Mouse (Mus musculus) lung, adult 2 months (tissue): ENCODE measurements at regions not wholly inside any gene's neighbourhood (a gene's known extent, or its start where the extent isn't known, plus 50 kb on each side); places are given as distances from the start of the nearest gene placed in this dataset.

Experiments used
- DNase-seq: peaks from one replicate; pipeline ENCODE4 v3.0.0; 2022
- H3K4me1 ChIP-seq: fragments of 200-500 bp; 2 replicates; pipeline ENCODE4 v1.6.1; 2011; ENCODE audit warnings: low read length; ENCODE audit not compliant: control insufficient read depth, insufficient read depth
- H3K4me3 ChIP-seq: fragments of 200-500 bp; replicated peaks from 2 replicates; pipeline ENCODE3; 2011; ENCODE audit warnings: low read depth, mild to moderate bottlenecking, control low read depth, low read length; ENCODE audit errors: extremely low read depth
- CTCF ChIP-seq: fragments of 200-500 bp; IDR thresholded peaks from 2 replicates; pipeline ENCODE4 v1.5.1; 2011; ENCODE audit warnings: mild to moderate bottlenecking, low read length, control low read depth; ENCODE audit not compliant: insufficient read depth
- POLR2A ChIP-seq: fragments of 200-500 bp; IDR thresholded peaks from 2 replicates; pipeline ENCODE4 v1.6.1; 2011; ENCODE audit warnings: low read depth, mild to moderate bottlenecking, control low read depth, low read length, borderline replicate concordance; ENCODE audit errors: extremely low read depth
- WGBS: fragments of 180-500 bp; shearing (Covaris S2); methylation state at CpG from one replicate; pipeline ENCODE4 v1.1.7; 2018; 5-methylcytosine and 5-hydroxymethylcytosine counted together

GRCm38 (mm10) chr10:111080322-111080721 is 70.4 kb upstream of the Zdhhc17 start:
- no peak for TF ChIP-seq POLR2A
- no peak for TF ChIP-seq CTCF
- 86% methylated on average over 10 of the region's 10 CpGs for WGBS
- no peak for DNase-seq
- H3K4me1 ChIP-seq: peaks cover 3% of the 10 kb centered on the region; the same call in 1 of the 2 replicates
- H3K4me3 ChIP-seq: no peak overlapping the region

DNA sequence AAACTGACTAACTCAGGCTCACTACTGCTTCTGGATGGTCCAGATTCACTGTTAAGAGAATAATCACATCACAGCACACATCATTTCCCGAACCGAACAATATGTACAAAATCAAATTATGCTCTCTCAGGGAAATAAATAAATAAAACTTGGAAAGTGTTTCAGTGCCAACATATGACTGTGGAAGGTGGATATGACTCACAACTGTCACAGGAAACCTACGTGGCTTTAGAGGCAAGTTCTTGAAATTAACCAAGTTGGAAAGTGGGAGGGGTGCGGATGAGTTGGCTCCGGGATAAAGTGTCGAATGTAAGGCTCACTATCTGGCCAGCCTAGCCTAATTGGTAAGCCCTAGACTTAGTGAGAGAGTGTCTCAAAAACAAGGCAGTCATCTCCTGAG is 69.1 kb upstream of the Zdhhc17 start:
- TF ChIP-seq POLR2A: no peak
- no peak for TF ChIP-seq CTCF
- no peak for DNase-seq
- peaks cover 3% of the 10 kb centered on the region for H3K4me1 ChIP-seq

DNA sequence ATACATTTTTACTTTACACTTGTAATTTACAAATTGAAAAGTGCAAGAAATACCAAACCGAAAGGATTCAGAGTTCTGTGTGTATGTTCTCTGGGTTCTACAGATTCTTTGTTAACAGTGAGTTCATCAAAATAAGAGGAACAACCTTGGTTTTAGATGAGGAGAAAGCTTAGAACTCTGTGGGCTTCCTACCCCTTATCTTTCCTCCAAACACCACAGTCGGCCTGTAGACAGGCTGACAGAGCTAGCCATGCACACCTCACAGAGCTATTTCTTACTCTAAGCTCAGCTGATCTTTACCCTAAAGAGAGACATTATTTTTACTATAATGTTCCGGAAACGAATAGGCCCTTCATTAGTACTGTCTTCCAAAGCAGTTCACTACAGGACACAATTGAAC is 67.7 kb upstream of the Zdhhc17 start:
- 91% methylated on average over 4 of the region's 4 CpGs for WGBS
- H3K4me3 ChIP-seq: no peak overlapping the region
- H3K4me1 ChIP-seq: peaks cover 8% of the 10 kb centered on the region
- DNase-seq: no peak
- TF ChIP-seq POLR2A: no peak
- TF ChIP-seq CTCF: no peak

More for the DNA sequence above, 69.1 kb upstream of the Zdhhc17 start:
- H3K4me3 ChIP-seq: no peak overlapping the region
- 45% methylated on average over 6 of the region's 6 CpGs for WGBS

- no peak overlapping the region for H3K4me3 ChIP-seq
- TF ChIP-seq CTCF (no peak), POLR2A (no peak)
- peak; percentile 13 for DNase-seq
- 44% methylated on average over 5 of the region's 5 CpGs for WGBS
- H3K4me1 ChIP-seq: peaks cover 8% of the 10 kb centered on the region
Observed at GRCm38 (mm10) chr10:111073851-111074430, 64.0 kb upstream of the Zdhhc17 start.

- no peak for DNase-seq
- H3K4me1 ChIP-seq: peaks cover 8% of the 10 kb centered on the region
- TF ChIP-seq POLR2A (no peak), CTCF (no peak)
- WGBS: 47% methylated on average over 14 of the region's 14 CpGs
- H3K4me3 ChIP-seq: no peak overlapping the region
Observed at GRCm38 (mm10) chr10:111073262-111073661, 63.3 kb upstream of the Zdhhc17 start.

DNA sequence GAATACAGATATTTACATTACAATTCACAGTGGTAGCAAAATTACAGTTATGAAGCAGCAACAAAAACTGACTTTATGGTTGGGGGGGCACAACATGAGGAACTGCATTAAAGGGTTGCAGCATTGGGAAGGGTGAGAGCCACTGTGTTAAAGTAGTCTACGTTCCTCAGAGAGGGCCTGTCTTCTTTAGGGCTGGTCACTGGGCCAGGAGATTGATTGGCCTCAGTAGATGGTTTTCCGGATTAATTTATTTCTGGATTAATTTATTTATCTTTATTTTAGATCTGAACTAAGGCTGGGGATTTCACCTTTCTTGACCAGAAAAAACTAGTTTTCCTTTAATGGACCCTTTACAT is 62.6 kb upstream of the Zdhhc17 start:
- no peak for DNase-seq
- Histone ChIP-seq H3K4me1 (peaks cover 8% of the 10 kb centered on the region), H3K4me3 (no peak overlapping the region)
- TF ChIP-seq POLR2A (no peak), CTCF (no peak)
- WGBS: 87% methylated on average over 2 of the region's 2 CpGs

DNA sequence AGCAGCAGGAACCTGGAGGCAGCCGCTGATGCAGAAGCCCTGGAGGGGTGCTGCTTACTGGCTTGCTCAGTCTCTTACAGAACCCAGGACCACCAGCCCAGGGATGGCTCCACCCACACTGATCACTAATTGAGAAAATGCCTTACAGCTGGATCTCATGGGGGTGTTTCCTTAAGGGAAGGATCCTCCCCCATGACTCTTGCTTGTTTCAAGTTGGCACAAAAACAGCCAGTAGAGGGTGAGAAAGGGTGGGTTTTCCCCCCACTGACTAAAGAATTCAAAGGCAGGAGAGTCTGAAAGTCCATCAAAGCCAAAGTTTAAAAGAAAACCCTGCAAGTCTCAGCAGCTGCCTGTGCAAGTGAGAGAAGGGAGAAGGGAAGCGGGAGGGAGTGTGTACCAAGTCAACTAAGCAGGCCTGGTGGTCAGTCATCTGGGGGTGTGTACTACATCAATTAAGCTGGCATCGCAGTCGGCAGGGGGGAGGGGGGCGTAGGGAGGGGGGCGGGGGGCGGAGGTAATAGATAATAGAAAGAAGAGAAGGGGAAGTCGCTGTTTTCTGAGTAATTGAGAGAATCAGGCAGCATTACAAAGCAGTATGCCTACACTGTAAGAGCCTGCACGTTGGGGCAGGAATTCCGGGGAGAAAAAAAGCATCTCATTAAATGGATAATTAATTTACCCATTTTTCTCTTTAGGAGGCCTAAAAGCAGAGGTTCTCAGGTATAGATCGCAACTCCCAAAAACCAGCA is 62.0 kb upstream of the Zdhhc17 start:
- TF ChIP-seq POLR2A (no peak), CTCF (no peak)
- H3K4me3 ChIP-seq: no peak overlapping the region
- DNase-seq: no peak
- 36% methylated on average over 9 of the region's 11 CpGs for WGBS
- peaks cover 8% of the 10 kb centered on the region for H3K4me1 ChIP-seq

- no peak overlapping the region for H3K4me3 ChIP-seq
- no peak for TF ChIP-seq CTCF
- TF ChIP-seq POLR2A: no peak
- 46% methylated on average over 11 of the region's 11 CpGs for WGBS
- H3K4me1 ChIP-seq: peaks cover 6% of the 10 kb centered on the region; the same call in 1 of the 2 replicates
- no peak for DNase-seq
Observed at GRCm38 (mm10) chr10:111066146-111066545, 56.2 kb upstream of the Zdhhc17 start.

DNA sequence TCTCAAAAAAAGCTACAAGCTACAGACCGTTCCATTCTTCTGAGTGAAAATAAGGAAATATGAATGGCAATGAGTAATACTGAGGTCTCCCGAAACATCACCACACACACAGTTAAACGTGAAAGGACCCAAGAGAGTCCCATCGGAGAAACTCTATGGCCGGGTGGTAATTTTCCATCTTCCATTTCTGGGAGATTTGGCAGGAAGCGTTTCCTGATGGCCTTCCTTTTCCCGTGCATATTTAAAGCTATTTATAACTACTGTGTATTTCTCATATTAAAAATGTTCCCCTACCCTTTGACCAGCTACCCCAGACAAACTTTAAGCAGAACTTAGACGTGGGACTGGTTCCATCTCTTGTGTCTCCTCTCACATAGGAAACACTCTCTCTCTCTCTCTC is 50.7 kb upstream of the Zdhhc17 start:
- DNase-seq: no peak
- WGBS: 44% methylated on average over 8 of the region's 8 CpGs
- H3K4me3 ChIP-seq: no peak overlapping the region
- peaks cover 6% of the 10 kb centered on the region; the same call in 1 of the 2 replicates for H3K4me1 ChIP-seq
- TF ChIP-seq POLR2A (no peak), CTCF (no peak)
